Mouse (Mus musculus): ENCODE measurements around the gene Plcd3.
A peak's percentile ranks its signal among the peaks of the same experiment; 100 is the strongest.

The Plcd3 gene

GRCm38 (mm10) chr11:103058499-103059085, 42.9 kb downstream of the Plcd3 start:
- no peak for DNase-seq (ENCODE audit: low spot score)

- no peak for DNase-seq (ENCODE audit: low spot score)
Measured at GRCm38 (mm10) chr11:103056636-103057035, 44.8 kb downstream of the Plcd3 start.

GRCm38 (mm10) chr11:103054798-103055197, 46.7 kb downstream of the Plcd3 start:
- peak; percentile 68 for DNase-seq (ENCODE audit: low spot score)

- DNase-seq (ENCODE audit: low spot score), result no peak
Measured at GRCm38 (mm10) chr11:103053191-103054076, 48.0 kb downstream of the Plcd3 start.

- DNase-seq (ENCODE audit: low spot score), result no peak
Measured at GRCm38 (mm10) chr11:103052078-103052477, 49.4 kb downstream of the Plcd3 start.

- DNase-seq (ENCODE audit: low spot score), result peak; percentile 54
Measured at GRCm38 (mm10) chr11:103051249-103051691, 50.2 kb downstream of the Plcd3 start.

- DNase-seq (ENCODE audit: low spot score), result no peak
Measured at GRCm38 (mm10) chr11:103050153-103050552, 51.3 kb downstream of the Plcd3 start.

GRCm38 (mm10) chr11:103049611-103050010, 51.8 kb downstream of the Plcd3 start:
- DNase-seq (ENCODE audit: low spot score), result no peak

- DNase-seq (ENCODE audit: low spot score), result no peak
Measured at GRCm38 (mm10) chr11:103046286-103046685, 55.2 kb downstream of the Plcd3 start.

- no peak for DNase-seq (ENCODE audit: low spot score)
Measured at GRCm38 (mm10) chr11:103043982-103044381, 57.5 kb downstream of the Plcd3 start.

- DNase-seq (ENCODE audit: low spot score), result no peak
Measured at GRCm38 (mm10) chr11:103042828-103043227, 58.6 kb downstream of the Plcd3 start.

GRCm38 (mm10) chr11:103038037-103038436, 63.4 kb downstream of the Plcd3 start:
- DNase-seq (ENCODE audit: low spot score), result no peak

GRCm38 (mm10) chr11:103036881-103037465, 64.5 kb downstream of the Plcd3 start:
- DNase-seq (ENCODE audit: low spot score), result no peak

GRCm38 (mm10) chr11:103035007-103035406, 66.5 kb downstream of the Plcd3 start:
- DNase-seq (ENCODE audit: low spot score), result no peak

GRCm38 (mm10) chr11:103033030-103033429, 68.4 kb downstream of the Plcd3 start:
- no peak for DNase-seq (ENCODE audit: low spot score)

GRCm38 (mm10) chr11:103028176-103028891, 73.1 kb downstream of the Plcd3 start, which contains the start of the genes Nmt1 and Dcakd:
Nmt1 (plus strand) TSS chr11:103028190.
Dcakd (minus strand) TSS chr11:103028333.
- DNase-seq (ENCODE audit: low spot score), result peak; percentile 80

GRCm38 (mm10) chr11:103027570-103028175, 73.8 kb downstream of the Plcd3 start:
- peak; percentile 16 for DNase-seq (ENCODE audit: low spot score)

- no peak for DNase-seq (ENCODE audit: low spot score)
Measured at GRCm38 (mm10) chr11:103026901-103027300, 74.6 kb downstream of the Plcd3 start.

GRCm38 (mm10) chr11:103023974-103024373, 77.5 kb downstream of the Plcd3 start:
- no peak for DNase-seq (ENCODE audit: low spot score)

- DNase-seq (ENCODE audit: low spot score), result no peak
Measured at GRCm38 (mm10) chr11:103020713-103021335, 80.6 kb downstream of the Plcd3 start.
